Mouse (Mus musculus) C2C12 (cell line): ENCODE measurements around the gene Papolb. TPM values are rescaled to one million over a fixed set of nuclear protein-coding genes. Genes with fewer than 3 reads are reported as not detected.

Source experiments
- H3K27me3 ChIP-seq: one replicate; pipeline ENCODE4 v1.6.1; 2011; ENCODE audit not compliant: control insufficient read depth, insufficient read depth, insufficient read length
- H3K36me3 ChIP-seq: one replicate; pipeline ENCODE4 v1.6.1; 2011; ENCODE audit not compliant: control insufficient read depth, insufficient read depth
- H3K4me3 ChIP-seq: one replicate; pipeline ENCODE4 v1.5.1; 2011; ENCODE audit warnings: mild to moderate bottlenecking, control low read depth; ENCODE audit not compliant: poor library complexity, insufficient read depth, severe bottlenecking
- H3K79me2 ChIP-seq: one replicate; pipeline ENCODE4 v1.6.1; 2011; ENCODE audit not compliant: control insufficient read depth, insufficient read depth
- H3K79me3 ChIP-seq: one replicate; pipeline ENCODE4 v1.6.1; 2011; ENCODE audit warnings: low read depth, control low read depth
- H3ac ChIP-seq: one replicate; pipeline ENCODE3; 2011; ENCODE audit warnings: low read depth; ENCODE audit not compliant: control insufficient read depth, insufficient read length
- CEBPB ChIP-seq: IDR thresholded peaks from one replicate; pipeline ENCODE4 v1.6.1; 2011; ENCODE audit warnings: low read depth, mild to moderate bottlenecking, control low read depth, moderate library complexity
- CTCF ChIP-seq: IDR thresholded peaks from one replicate; pipeline ENCODE4 v1.5.1; 2011; ENCODE audit not compliant: control insufficient read depth, insufficient read depth, insufficient read length
- FOSL1 ChIP-seq: IDR thresholded peaks from one replicate; pipeline ENCODE4 v1.8.0; 2011; ENCODE audit warnings: mild to moderate bottlenecking, low read length; ENCODE audit not compliant: poor library complexity, insufficient read depth, severe bottlenecking
- MAX ChIP-seq: IDR thresholded peaks from one replicate; pipeline ENCODE4 v1.6.1; 2011; ENCODE audit warnings: mild to moderate bottlenecking, control low read depth
- MYOD1 ChIP-seq: IDR thresholded peaks from one replicate; pipeline ENCODE4 v1.6.1; 2011; ENCODE audit warnings: low read depth; ENCODE audit not compliant: control insufficient read depth, insufficient read length
- MYOG ChIP-seq: IDR thresholded peaks from one replicate; pipeline ENCODE4 v1.6.1; 2011; ENCODE audit not compliant: control insufficient read depth, insufficient read length; ENCODE audit errors: extremely low read depth
- USF1 ChIP-seq: IDR thresholded peaks from one replicate; pipeline ENCODE4 v1.6.1; 2011; ENCODE audit warnings: low read depth, mild to moderate bottlenecking, control low read depth, moderate library complexity
- polyA plus RNA-seq: library from polyadenylated mRNA; unstranded; fragments of >200 nt; fragmentation: generic; extraction: Trizol; gene quantifications from one replicate; pipeline ENCODE4 v1.2.1, GENCODE M21; 2012; ENCODE audit warnings: missing spikeins

The Papolb gene
- polyA plus RNA-seq, 1 experiment, result 0.07 TPM

GRCm38 (mm10) chr5:142549441-142549840 is 19.6 kb upstream of the Papolb start:
- Histone ChIP-seq H3K79me3 (no peaks in the 10 kb centered on the region), H3K79me2 (no peaks in the 10 kb centered on the region), H3K36me3 (no peaks in the 10 kb centered on the region), H3K27me3 (no peaks in the 10 kb centered on the region), H3K4me3 (no peak overlapping the region), H3ac (no peak overlapping the region)
- TF ChIP-seq CTCF (no peak), FOSL1 (no peak), MYOD1 (no peak), MAX (no peak), CEBPB (no peak), USF1 (no peak), MYOG (no peak)

- no peak overlapping the region for H3K4me3 ChIP-seq
- TF ChIP-seq USF1, result no peak
- no peaks in the 10 kb centered on the region for H3K36me3 ChIP-seq
- H3K27me3 ChIP-seq, result no peaks in the 10 kb centered on the region
- H3K79me3 ChIP-seq, result no peaks in the 10 kb centered on the region
- no peaks in the 10 kb centered on the region for H3K79me2 ChIP-seq
- no peak overlapping the region for H3ac ChIP-seq
Observed at GRCm38 (mm10) chr5:142547066-142547465, 17.2 kb upstream of the Papolb start.

- Histone ChIP-seq H3K27me3 (no peaks in the 10 kb centered on the region), H3K79me3 (no peaks in the 10 kb centered on the region), H3K36me3 (no peaks in the 10 kb centered on the region), H3K4me3 (no peak overlapping the region), H3K79me2 (no peaks in the 10 kb centered on the region), H3ac (no peak overlapping the region)
- TF ChIP-seq MYOG (no peak), CEBPB (no peak), CTCF (no peak), FOSL1 (no peak), MAX (no peak), USF1 (no peak), MYOD1 (no peak)
Observed at GRCm38 (mm10) chr5:142546344-142546743, 16.5 kb upstream of the Papolb start.

GRCm38 (mm10) chr5:142545014-142545795 is 15.3 kb upstream of the Papolb start:
- no peaks in the 10 kb centered on the region for H3K79me3 ChIP-seq
- no peak for TF ChIP-seq USF1
- TF ChIP-seq CEBPB, result no peak
- TF ChIP-seq MYOG, result no peak
- TF ChIP-seq MAX, result peak; percentile 47
- no peak for TF ChIP-seq MYOD1
- H3K79me2 ChIP-seq, result no peaks in the 10 kb centered on the region
- no peaks in the 10 kb centered on the region for H3K27me3 ChIP-seq
- H3K36me3 ChIP-seq, result no peaks in the 10 kb centered on the region
- no peak overlapping the region for H3K4me3 ChIP-seq
- H3ac ChIP-seq, result no peak overlapping the region

GRCm38 (mm10) chr5:142537286-142537685 is 7.4 kb upstream of the Papolb start:
- Histone ChIP-seq H3K4me3 (no peak overlapping the region), H3K79me3 (no peaks in the 10 kb centered on the region), H3K36me3 (no peaks in the 10 kb centered on the region), H3K27me3 (no peaks in the 10 kb centered on the region), H3K79me2 (no peaks in the 10 kb centered on the region), H3ac (no peak overlapping the region)
- TF ChIP-seq MYOG (no peak), MAX (no peak), USF1 (no peak), MYOD1 (no peak), CTCF (no peak), CEBPB (no peak), FOSL1 (no peak)

GRCm38 (mm10) chr5:142535388-142535787 is 5.5 kb upstream of the Papolb start:
- TF ChIP-seq CTCF (no peak), MYOG (no peak), USF1 (no peak)
- H3K36me3 ChIP-seq, result no peaks in the 10 kb centered on the region

More at GRCm38 (mm10) chr5:142535388-142535787, 5.5 kb upstream of the Papolb start:
- Histone ChIP-seq H3ac (no peak overlapping the region), H3K79me2 (no peaks in the 10 kb centered on the region), H3K79me3 (no peaks in the 10 kb centered on the region), H3K4me3 (no peak overlapping the region), H3K27me3 (no peaks in the 10 kb centered on the region)
